Mouse (Mus musculus) c-Kit-positive CD71-positive TER-119-negative erythroid progenitor cells, embryonic 14.5 days (primary cell): ENCODE data around the gene Ethe1.
A peak's percentile ranks its signal among the peaks of the same experiment; 100 is the strongest.

Source experiments
- DNase-seq: peaks from one replicate; pipeline ENCODE4 v3.0.0-alpha.2; 2013; ENCODE audit warnings: low read depth

Gene Ethe1

DNA sequence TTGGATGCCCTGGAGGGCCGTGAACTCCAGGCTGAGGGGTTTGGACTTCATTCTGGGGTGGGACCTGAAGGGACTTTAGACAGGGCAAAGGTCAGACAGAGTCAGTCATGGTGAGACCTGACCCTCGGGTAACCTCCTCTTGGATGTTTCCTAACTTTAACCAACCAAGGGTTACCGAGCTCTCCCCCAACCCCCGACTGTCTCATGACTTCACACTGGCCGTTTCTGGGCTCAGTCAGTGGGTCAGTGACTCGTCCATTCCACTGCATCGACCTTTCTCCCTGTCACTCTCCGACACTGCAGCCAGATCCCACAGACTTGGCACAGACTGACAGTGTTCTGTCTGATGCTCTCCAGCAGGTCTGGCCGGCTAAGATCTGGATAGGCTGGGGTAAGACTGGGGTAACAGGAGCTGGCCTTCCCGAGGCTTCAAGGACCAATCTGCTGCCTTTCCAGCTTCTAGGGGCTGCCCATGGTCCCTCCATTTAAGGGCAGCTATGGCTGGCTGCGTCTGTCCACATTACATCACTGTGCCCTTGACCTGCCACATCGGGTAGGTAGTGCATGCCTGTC lies 13.0 kb upstream of the Ethe1 start:
- no peak for DNase-seq

DNA sequence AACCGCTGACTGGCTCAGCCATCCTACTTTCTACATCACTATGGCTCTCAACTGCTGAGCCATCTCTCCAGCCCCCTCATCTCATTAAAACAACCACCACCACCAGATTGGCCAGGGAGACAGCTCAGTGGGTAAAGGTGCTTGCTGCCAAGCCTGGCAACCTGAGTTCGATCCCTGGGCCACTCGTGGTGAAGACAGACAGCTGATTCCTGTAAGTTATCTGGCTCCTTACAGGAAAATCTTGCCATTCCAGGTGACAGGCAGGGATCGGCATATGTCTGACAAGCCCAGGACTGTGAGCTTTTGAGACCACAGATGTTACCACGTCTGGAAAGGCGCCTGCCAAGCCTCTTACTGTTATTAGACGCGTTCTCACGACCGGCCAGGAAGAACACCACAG lies 9.5 kb upstream of the Ethe1 start:
- no peak for DNase-seq

DNA sequence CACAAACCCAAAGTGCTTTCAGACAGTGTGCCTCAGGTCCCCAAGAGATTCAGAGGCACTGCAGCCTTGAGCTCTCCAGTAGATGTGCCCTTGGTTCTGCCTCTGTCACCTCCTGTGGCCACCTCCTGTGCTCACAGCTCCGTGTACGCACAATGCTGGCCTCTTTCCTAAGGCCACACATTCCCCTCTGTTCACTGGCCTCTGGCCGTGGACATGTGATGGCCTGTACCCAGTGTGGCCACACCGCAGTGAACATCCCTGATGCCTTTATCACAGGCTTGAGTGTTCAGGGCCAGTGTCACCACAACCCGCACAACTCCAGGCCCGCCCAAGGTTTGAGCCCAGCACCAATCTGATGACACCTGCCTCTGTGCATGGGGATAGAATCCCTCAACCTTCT lies 2.5 kb upstream of the Ethe1 start:
- no peak for DNase-seq

- DNase-seq: no peak
These were observed 1.3 kb upstream of the Ethe1 start for GRCm38 (mm10) chr7:24585995-24586394.

GRCm38 (mm10) chr7:24586828-24587227 lies 515 bp upstream of the Ethe1 start:
- peak; percentile 59 for DNase-seq

GRCm38 (mm10) chr7:24588336-24588735 lies 993 bp downstream of the Ethe1 start:
- DNase-seq: no peak

- peak; percentile 58 for DNase-seq
These were observed 4.4 kb downstream of the Ethe1 start for GRCm38 (mm10) chr7:24591735-24592134.

DNA sequence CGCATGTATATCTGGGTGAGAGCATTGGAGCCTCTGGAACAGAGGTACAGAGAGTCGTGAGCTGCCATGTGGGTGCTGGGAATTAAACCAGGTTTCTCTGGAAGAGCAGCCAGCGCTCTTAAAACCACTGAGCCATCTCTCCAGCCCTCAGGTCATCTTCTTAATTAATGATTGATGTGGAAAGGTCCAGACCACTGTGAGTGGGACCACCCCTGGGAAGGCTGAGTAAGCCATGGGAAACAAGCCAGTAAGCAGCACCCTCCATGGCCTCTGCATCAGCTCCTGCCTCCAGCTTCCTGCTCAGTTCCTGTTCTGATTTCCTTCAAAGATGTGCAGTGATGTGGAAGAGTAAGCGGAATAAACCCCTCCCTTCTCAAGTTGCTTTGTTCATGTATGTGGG lies 4.8 kb downstream of the Ethe1 start:
- DNase-seq: no peak

GRCm38 (mm10) chr7:24592781-24593180 lies 5.4 kb downstream of the Ethe1 start:
- DNase-seq: no peak

GRCm38 (mm10) chr7:24593621-24594308 lies 6.4 kb downstream of the Ethe1 start:
- DNase-seq: peak; percentile 60

- DNase-seq: no peak
These were observed 7.0 kb downstream of the Ethe1 start for GRCm38 (mm10) chr7:24594309-24594803.

DNA sequence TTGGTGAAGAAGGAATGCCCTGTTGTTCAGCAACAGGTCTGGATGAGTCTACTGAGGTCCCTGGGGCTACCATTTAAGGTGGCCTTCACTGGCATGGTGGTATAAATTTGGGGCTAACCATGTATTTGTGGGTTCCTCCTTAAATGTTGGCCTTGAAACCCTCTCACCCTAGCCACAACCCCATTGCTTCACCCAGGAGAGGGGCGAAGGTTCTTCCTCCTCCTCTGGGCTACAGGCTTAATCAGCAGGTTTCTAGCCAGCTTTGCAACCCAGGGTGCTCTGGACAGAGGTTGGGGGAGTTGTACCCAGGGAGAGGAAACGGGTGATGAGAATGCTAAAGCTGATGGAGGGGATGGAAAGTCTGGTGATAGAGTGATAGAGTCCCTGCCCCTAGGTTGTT lies 8.1 kb downstream of the Ethe1 start:
- no peak for DNase-seq

- no peak for DNase-seq
These were observed 10.8 kb downstream of the Ethe1 start for GRCm38 (mm10) chr7:24598121-24598520.

DNA sequence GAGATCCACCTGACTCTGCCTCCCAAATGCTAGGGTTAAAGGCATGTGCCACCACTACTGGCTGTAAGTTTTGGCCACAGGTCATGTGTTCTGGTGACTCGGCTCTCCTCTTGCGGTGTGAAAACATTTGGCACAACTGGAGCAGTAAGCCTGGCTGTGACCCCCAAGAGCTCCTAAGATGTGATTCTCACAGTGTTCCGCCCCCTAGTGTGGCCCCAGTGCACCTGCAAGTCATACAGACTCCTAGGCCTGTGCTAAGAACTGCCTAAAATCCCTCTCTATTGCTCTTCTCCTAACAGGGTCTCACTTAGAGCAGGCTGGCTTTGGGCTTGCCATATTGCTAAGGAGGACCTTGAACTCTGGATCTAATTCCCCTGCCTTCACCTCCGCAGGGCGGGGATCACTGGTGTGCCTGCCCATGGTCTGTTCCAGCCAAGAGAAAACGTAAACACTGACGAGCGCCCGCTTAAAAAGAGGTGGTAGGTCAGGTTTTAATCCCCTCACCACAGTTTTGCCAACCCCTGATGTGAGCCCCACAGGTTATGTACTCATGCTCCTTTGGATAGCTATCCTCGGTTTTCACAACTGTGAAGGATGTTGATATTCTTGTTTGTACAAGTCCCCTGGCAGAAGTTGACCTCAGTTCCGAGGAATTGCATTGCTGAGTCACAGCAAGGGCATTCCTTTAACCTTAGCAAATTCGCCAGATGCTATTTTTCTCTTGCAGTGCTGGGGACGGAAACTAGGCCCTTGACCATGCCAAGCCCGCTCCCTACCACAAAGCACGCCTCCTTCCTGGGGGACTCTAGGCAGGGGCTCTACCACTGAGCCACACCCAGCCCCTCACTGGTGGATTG lies 12.1 kb downstream of the Ethe1 start:
- DNase-seq: no peak

GRCm38 (mm10) chr7:24600941-24601597 lies 13.7 kb downstream of the Ethe1 start:
- peak; percentile 94 for DNase-seq

DNA sequence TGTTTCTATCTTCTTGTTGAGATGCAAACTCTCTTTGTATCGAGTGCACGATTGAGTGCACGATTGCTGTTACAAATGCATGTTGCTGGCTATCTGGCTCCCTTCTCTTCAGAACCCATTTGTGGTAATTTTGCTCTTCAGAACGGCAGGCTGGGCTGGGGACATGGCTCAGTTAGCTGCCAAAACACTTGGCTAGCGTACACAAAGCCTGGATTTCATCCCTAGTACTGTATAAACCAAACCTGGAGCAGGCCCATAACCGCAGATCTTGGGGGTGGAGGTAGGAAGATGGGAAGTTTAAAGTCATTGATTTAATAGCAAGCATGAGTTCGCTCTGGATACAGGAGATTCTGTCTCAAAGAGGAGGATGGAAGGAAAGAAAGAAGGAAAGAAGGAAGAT lies 18.2 kb downstream of the Ethe1 start:
- no peak for DNase-seq

GRCm38 (mm10) chr7:24606046-24606445 lies 18.7 kb downstream of the Ethe1 start:
- DNase-seq: no peak

DNA sequence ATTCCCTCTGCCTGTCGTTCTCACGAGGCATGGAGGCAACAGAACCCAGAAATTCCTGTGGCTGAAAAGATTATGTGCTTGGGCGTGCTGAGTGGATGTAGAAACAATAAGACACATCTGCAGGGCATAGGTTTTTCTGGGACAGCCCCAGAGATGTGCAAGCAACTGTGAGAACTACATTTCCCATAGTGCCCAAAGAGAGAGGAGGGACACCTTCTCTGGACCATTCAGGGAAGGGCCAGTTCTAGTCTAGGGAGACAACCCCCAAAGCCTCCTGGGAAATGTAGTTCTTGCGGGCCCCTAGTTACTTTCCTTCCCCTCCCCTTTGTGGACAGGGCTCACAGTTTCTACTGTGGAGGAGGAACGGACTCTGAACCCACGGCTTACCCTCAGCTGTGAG lies 20.7 kb downstream of the Ethe1 start:
- peak; percentile 67 for DNase-seq

- no peak for DNase-seq
These were observed 21.2 kb downstream of the Ethe1 start for GRCm38 (mm10) chr7:24608561-24608960.

- DNase-seq: no peak
These were observed 23.0 kb downstream of the Ethe1 start, which contains the start of gene Phldb3 for GRCm38 (mm10) chr7:24610144-24610878. Gene Phldb3 (plus strand): TSS chr7:24610763.

GRCm38 (mm10) chr7:24610879-24611494 lies 23.6 kb downstream of the Ethe1 start:
- DNase-seq: peak; percentile 95
